Mouse (Mus musculus) intestine, postnatal 0 days (tissue): ENCODE measurements around the gene Slc39a11. TPM values are rescaled to one million over a fixed set of nuclear protein-coding genes. Genes with fewer than 3 reads are reported as not detected.

Experiments used
- ATAC-seq: fragments of 200-750 bp; cut with Nextera tagmentation; 2 replicates; pipeline ENCODE4 v1.8.0; 2017; ENCODE audit warnings: mild to moderate bottlenecking, moderate TSS enrichment, moderate library complexity
- H3K27ac ChIP-seq: fragments of 300-500 bp; sonication (generic); 2 replicates; pipeline ENCODE4 v1.5.1; 2014; ENCODE audit warnings: mild to moderate bottlenecking, low read depth, low read length, moderate library complexity
- H3K27me3 ChIP-seq: fragments of 300-500 bp; sonication (generic); replicated peaks from 2 replicates; pipeline ENCODE4 v1.6.1; 2014; ENCODE audit warnings: low read length, mixed read lengths; ENCODE audit not compliant: control insufficient read depth, insufficient read depth
- H3K36me3 ChIP-seq: fragments of 300-500 bp; sonication (generic); 2 replicates; pipeline ENCODE4 v1.6.1; 2014; ENCODE audit warnings: mild to moderate bottlenecking, moderate library complexity; ENCODE audit not compliant: control insufficient read depth, insufficient read depth
- H3K4me1 ChIP-seq: fragments of 300-500 bp; sonication (generic); replicated peaks from 2 replicates; pipeline ENCODE4 v1.6.1; 2014; ENCODE audit warnings: antibody characterized with exemption, low read length, mixed read lengths; ENCODE audit not compliant: control insufficient read depth, insufficient read depth
- H3K4me2 ChIP-seq: fragments of 300-500 bp; sonication (generic); replicated peaks from 2 replicates; pipeline ENCODE4 v1.6.1; 2014; ENCODE audit warnings: low read depth, mild to moderate bottlenecking, moderate library complexity
- H3K4me3 ChIP-seq: fragments of 300-500 bp; sonication (generic); 2 replicates; pipeline ENCODE4 v1.5.1; 2014; ENCODE audit warnings: low read depth, low read length
- H3K9ac ChIP-seq: fragments of 300-500 bp; sonication (generic); 2 replicates; pipeline ENCODE4 v1.6.1; 2014; ENCODE audit warnings: mild to moderate bottlenecking, low read depth, low read length
- H3K9me3 ChIP-seq: fragments of 300-500 bp; sonication (generic); 2 replicates; pipeline ENCODE4 v1.6.1; 2016; ENCODE audit warnings: mixed run types; ENCODE audit not compliant: control insufficient read depth
- CTCF ChIP-seq: sonication (generic); IDR thresholded peaks from 2 replicates; pipeline ENCODE4 v1.5.1; 2016; ENCODE audit warnings: low read depth, mild to moderate bottlenecking, control low read depth, antibody characterized with exemption, moderate library complexity
- WGBS: fragments of 180-500 bp; shearing (Covaris S2); extraction: QIAGEN DNeasy Blood & Tissue Kit; methylation state at CpG from one replicate; pipeline ENCODE4 v1.1.7; 2014; 5-methylcytosine and 5-hydroxymethylcytosine counted together
- polyA plus RNA-seq: library from polyadenylated mRNA; unstranded; fragments of >200 nt; fragmentation: Nextera tagmentation; extraction: Ambion mirVana; gene quantifications from 2 replicates; pipeline ENCODE4 v1.2.1, GENCODE M21; 2015

Slc39a11 gene
- polyA plus RNA-seq, 1 experiment from 2014 or later, result 50.7 TPM

- Histone ChIP-seq H3K27ac (no peak overlapping the region), H3K4me1 (peaks cover 3% of the 10 kb centered on the region; the same call in 1 of the 2 replicates), H3K36me3 (no peaks in the 10 kb centered on the region), H3K9me3 (no peaks in the 10 kb centered on the region), H3K4me3 (no peak overlapping the region), H3K9ac (no peak overlapping the region), H3K4me2 (no peak overlapping the region), H3K27me3 (no peaks in the 10 kb centered on the region)
- ATAC-seq, result no peak
- 52% methylated on average over 4 of the region's 4 CpGs for WGBS
- peak; percentile 67 for TF ChIP-seq CTCF
These were observed 22.1 kb downstream of the Slc39a11 start for GRCm38 (mm10) chr11:113627785-113628184.

GRCm38 (mm10) chr11:113625437-113625836 is 24.4 kb downstream of the Slc39a11 start:
- Histone ChIP-seq H3K4me2 (no peak overlapping the region), H3K4me1 (no peaks in the 10 kb centered on the region), H3K27me3 (peaks cover 12% of the 10 kb centered on the region; the same call in 1 of the 2 replicates), H3K9ac (no peak overlapping the region), H3K4me3 (no peak overlapping the region), H3K9me3 (no peaks in the 10 kb centered on the region), H3K36me3 (no peaks in the 10 kb centered on the region), H3K27ac (no peak overlapping the region)
- 82% methylated on average over 18 of the region's 18 CpGs for WGBS
- TF ChIP-seq CTCF, result no peak
- no peak for ATAC-seq

GRCm38 (mm10) chr11:113622028-113622427 is 27.9 kb downstream of the Slc39a11 start:
- TF ChIP-seq CTCF, result no peak
- no peak overlapping the region for H3K27ac ChIP-seq
- no peak overlapping the region for H3K4me2 ChIP-seq
- H3K9me3 ChIP-seq, result no peaks in the 10 kb centered on the region
- 85% methylated on average over 4 of the region's 4 CpGs for WGBS
- H3K36me3 ChIP-seq, result no peaks in the 10 kb centered on the region
- H3K4me1 ChIP-seq, result 0 out of 2 replicates have a peak, but pooled peaks cover 7% of the 10 kb centered on the region
- no peak overlapping the region for H3K9ac ChIP-seq
- H3K4me3 ChIP-seq, result no peak overlapping the region
- ATAC-seq, result no peak
- peaks cover 32% of the 10 kb centered on the region for H3K27me3 ChIP-seq

- ATAC-seq, result no peak
- H3K4me3 ChIP-seq, result no peak overlapping the region
These were observed 28.9 kb downstream of the Slc39a11 start for GRCm38 (mm10) chr11:113621001-113621400.

GRCm38 (mm10) chr11:113619420-113620080 is 30.3 kb downstream of the Slc39a11 start:
- WGBS, result 3% methylated on average over 31 of the region's 31 CpGs
- no peaks in the 10 kb centered on the region for H3K36me3 ChIP-seq
- peak overlapping the region; percentile 83 for H3K4me2 ChIP-seq
- ATAC-seq, result 0 out of 2 replicates have a peak, but pooled peaks have one; percentile 9
- H3K9ac ChIP-seq, result no peak overlapping the region
- no peaks in the 10 kb centered on the region for H3K9me3 ChIP-seq
- TF ChIP-seq CTCF, result no peak
- peaks cover 32% of the 10 kb centered on the region for H3K27me3 ChIP-seq
- peak overlapping the region; percentile 43 for H3K4me3 ChIP-seq
- no peak overlapping the region for H3K27ac ChIP-seq
- H3K4me1 ChIP-seq, result 0 out of 2 replicates have a peak, but pooled peaks cover 7% of the 10 kb centered on the region

More at GRCm38 (mm10) chr11:113621001-113621400, 28.9 kb downstream of the Slc39a11 start:
- 61% methylated on average over 2 of the region's 2 CpGs for WGBS
- no peak overlapping the region for H3K27ac ChIP-seq
- H3K36me3 ChIP-seq, result no peaks in the 10 kb centered on the region
- peaks cover 32% of the 10 kb centered on the region for H3K27me3 ChIP-seq
- H3K4me2 ChIP-seq, result no peak overlapping the region
- no peak overlapping the region for H3K9ac ChIP-seq
- H3K9me3 ChIP-seq, result no peaks in the 10 kb centered on the region
- 0 out of 2 replicates have a peak, but pooled peaks cover 7% of the 10 kb centered on the region for H3K4me1 ChIP-seq
- no peak for TF ChIP-seq CTCF

GRCm38 (mm10) chr11:113618672-113619419 is 31.0 kb downstream of the Slc39a11 start, which contains the start of gene Sstr2:
Sstr2 (plus strand) TSS chr11:113619342.
- H3K9ac ChIP-seq, result no peak within 1 kb of the TSS
- 1% methylated on average over 54 of the region's 54 CpGs for WGBS

More at GRCm38 (mm10) chr11:113618672-113619419, 31.0 kb downstream of the Slc39a11 start, which contains the start of gene Sstr2:
- Histone ChIP-seq H3K27ac (no peak within 1 kb of the TSS), H3K27me3 (peaks cover 32% of the 10 kb centered on the region), H3K4me2 (peak within 1 kb of the TSS; percentile 83), H3K4me3 (peak within 1 kb of the TSS; percentile 43), H3K4me1 (0 out of 2 replicates have a peak, but pooled peaks cover 7% of the 10 kb centered on the region), H3K9me3 (no peaks in the 10 kb centered on the region), H3K36me3 (no peaks in the 10 kb centered on the region)
- peak; percentile 61 for ATAC-seq
- TF ChIP-seq CTCF, result no peak
